Mouse (Mus musculus): ENCODE measurements around the gene Snorc.

GRCm38 (mm10) chr1:87493542-87493941 lies 23.5 kb downstream of the Snorc start:
- TF ChIP-seq EP300 (IDR thresholded peaks at IDR 0.05; ENCODE audit: low read depth) = no peak
- no peak for TF ChIP-seq CTCF (IDR thresholded peaks at IDR 0.05; ENCODE audit: low read depth)
